Comparison of ENCODE assay signal across 7 mouse cellular contexts in the genomic region with DNA sequence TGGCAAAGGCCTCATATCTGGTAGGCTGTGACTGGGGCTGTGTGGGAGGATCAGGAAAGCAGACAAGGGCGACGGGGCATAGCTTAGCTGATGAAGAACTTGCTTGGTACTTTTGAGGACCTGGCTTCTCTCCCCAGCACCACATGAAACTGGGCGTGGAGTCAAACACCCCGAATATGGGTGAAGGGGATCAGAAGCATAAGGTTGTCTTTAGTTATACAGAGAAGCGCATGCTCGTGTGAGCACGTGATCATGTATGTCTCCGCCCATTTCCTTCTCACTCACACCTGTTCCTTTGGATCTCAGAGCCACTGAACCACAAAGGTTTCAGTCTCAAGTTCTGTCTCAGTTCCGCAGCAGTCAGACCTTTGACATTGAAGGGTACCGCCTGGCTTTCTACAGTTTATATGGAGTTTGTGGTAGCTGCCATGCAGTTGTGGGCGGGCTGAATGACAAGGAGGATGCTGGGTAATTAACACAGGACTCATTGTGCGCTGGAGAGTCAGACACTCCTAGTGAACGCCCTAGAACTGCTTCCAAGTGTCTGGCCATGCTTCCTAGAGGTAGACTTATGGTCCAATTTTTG. TPM values are rescaled to one million over a fixed set of nuclear protein-coding genes. Genes with fewer than 3 reads are reported as not detected.
DNase-seq lines count a peak whose midpoint lies in the region; ATAC-seq and TF ChIP-seq lines count a peak whose summit lies in the region.

No protein-coding gene starts in this region.

- WGBS in kidney, postnatal 0 days = 49% methylated on average over 13 of the region's 13 CpGs
- WGBS in hindbrain, embryonic 16.5 days = 84% methylated on average over 13 of the region's 13 CpGs

- H3K27ac ChIP-seq in kidney, postnatal 0 days = peak overlapping the region; percentile 48; the same call in 1 of the 2 replicates
- H3K27ac ChIP-seq in hindbrain, embryonic 16.5 days (ENCODE audit: low read depth, low read length) = no peak overlapping the region

- peak; percentile 69 for ATAC-seq in kidney, postnatal 0 days (replicated peaks; ENCODE audit: low FRiP score, low read depth)
- no peak for ATAC-seq in hindbrain, embryonic 16.5 days

- peak; percentile 94 for DNase-seq in CD4-positive, CD25-positive, alpha-beta regulatory T cell, adult 2 months (ENCODE audit: low read depth, low spot score)
- peak; percentile 75 for DNase-seq in R1 (ENCODE audit: low read depth, low spot score)
- peak; percentile 83 for DNase-seq in kidney, postnatal 0 days (ENCODE audit: low spot score)
- peak; percentile 65 for DNase-seq in spleen, adult 12 weeks (ENCODE audit: low spot score)
- DNase-seq in frontal cortex, postnatal 10 days (ENCODE audit: low spot score in 2 of 2) = no peak
- DNase-seq in layer of hippocampus, postnatal 25 days (ENCODE audit: extremely low spot score in 1 of 2, low spot score in 1 of 2) = no peak

- no peaks in the 10 kb centered on the region for H3K36me3 ChIP-seq in kidney, postnatal 0 days (ENCODE audit: insufficient read depth, low read length)
- no peaks in the 10 kb centered on the region for H3K36me3 ChIP-seq in hindbrain, embryonic 16.5 days (ENCODE audit: control insufficient read depth, insufficient read depth, low read length)

- H3K4me2 ChIP-seq in kidney, postnatal 0 days (ENCODE audit: low read length) = peak overlapping the region; percentile 14; the same call in 1 of the 2 replicates
- H3K4me2 ChIP-seq in hindbrain, embryonic 16.5 days (ENCODE audit: low read length) = no peak overlapping the region

- no peak overlapping the region for H3K9ac ChIP-seq in kidney, postnatal 0 days (ENCODE audit: low read depth, low read length)
- H3K9ac ChIP-seq in hindbrain, embryonic 16.5 days (ENCODE audit: low read depth, low read length) = no peak overlapping the region

- H3K4me1 ChIP-seq in kidney, postnatal 0 days (replicated peaks; ENCODE audit: insufficient read depth, low read length) = peaks cover 16% of the 10 kb centered on the region; the same call in 1 of the 2 replicates
- peaks cover 2% of the 10 kb centered on the region; the same call in 1 of the 2 replicates for H3K4me1 ChIP-seq in hindbrain, embryonic 16.5 days (ENCODE audit: control insufficient read depth, insufficient read depth, low read depth, low read length)

- no peaks in the 10 kb centered on the region for H3K27me3 ChIP-seq in kidney, postnatal 0 days (ENCODE audit: insufficient read depth, low read length)
- H3K27me3 ChIP-seq in hindbrain, embryonic 16.5 days (replicated peaks; ENCODE audit: control insufficient read depth, insufficient read depth, low read length) = no peaks in the 10 kb centered on the region

- no peak for TF ChIP-seq CTCF in kidney, postnatal 0 days (IDR thresholded peaks at IDR 0.05; ENCODE audit: low read depth)

- no peaks in the 10 kb centered on the region for H3K9me3 ChIP-seq in kidney, postnatal 0 days (replicated peaks; ENCODE audit: low read length)
- no peaks in the 10 kb centered on the region for H3K9me3 ChIP-seq in hindbrain, embryonic 16.5 days (ENCODE audit: control insufficient read depth, low read length)

- H3K4me3 ChIP-seq in kidney, postnatal 0 days (replicated peaks; ENCODE audit: low read depth, low read length) = no peak overlapping the region
- no peak overlapping the region for H3K4me3 ChIP-seq in hindbrain, embryonic 16.5 days (ENCODE audit: low read length)

RNA-seq across cellular contexts. Expression of a gene that starts 1.9 kb away (rescaled TPM):
- polyA plus RNA-seq in kidney, postnatal 0 days (2015; fragmentation: Nextera tagmentation; extraction: Ambion mirVana) = 18.6 and 20.6 TPM in 2 replicates
- total RNA-seq in layer of hippocampus, postnatal 25 days (2021) = 1 to 10 TPM; 1.7 to 3.3 TPM
- polyA plus RNA-seq in hindbrain, embryonic 16.5 days (2015; fragmentation: Nextera tagmentation; extraction: Ambion mirVana) = 2.5 and 4.0 TPM in 2 replicates

RNA-seq across cellular contexts. Expression of a gene that starts 49.6 kb away (rescaled TPM):
- polyA plus RNA-seq in kidney, postnatal 0 days (2015; fragmentation: Nextera tagmentation; extraction: Ambion mirVana) = 6.8 and 8.7 TPM in 2 replicates
- total RNA-seq in layer of hippocampus, postnatal 25 days (2021) = 1 to 10 TPM in 1 of 2 experiments, under 1 TPM in 1; 0.76 to 1.7 TPM
- polyA plus RNA-seq in hindbrain, embryonic 16.5 days (2015; fragmentation: Nextera tagmentation; extraction: Ambion mirVana) = 2.2 and 2.7 TPM in 2 replicates

Comparison
In these comparisons a context has a peak if more than half of its experiments do, and no peak if none do; other contexts are left out.
1. DNase-seq: peak in CD4-positive, CD25-positive, alpha-beta regulatory T cell, adult 2 months (single experiment), R1 (single experiment), kidney, postnatal 0 days (single experiment) and spleen, adult 12 weeks (single experiment); none in frontal cortex, postnatal 10 days (0 of 2) and layer of hippocampus, postnatal 25 days (0 of 2).